ENCODE assay signal across 8 mouse cellular contexts in genomic region chr10:81601396-81601905, GRCm38 (mm10). TPM values are rescaled to one million over a fixed set of nuclear protein-coding genes. Genes with fewer than 3 reads are reported as not detected.
DNase-seq lines count a peak whose midpoint lies in the region; ATAC-seq and TF ChIP-seq lines count a peak whose summit lies in the region.

No protein-coding gene starts in this region.

- peak overlapping the region; percentile 83 for H3K27ac ChIP-seq in heart, embryonic 10.5 days
- no peak overlapping the region for H3K27ac ChIP-seq in ES-E14 (ENCODE audit: insufficient read depth, low read depth, low read length, poor library complexity, severe bottlenecking)
- no peak overlapping the region for H3K27ac ChIP-seq in heart, postnatal 0 days (ENCODE audit: low read depth)
- no peak overlapping the region for H3K27ac ChIP-seq in liver, postnatal 0 days (ENCODE audit: low read depth)

- DNase-seq in heart, embryonic 10.5 days (ENCODE audit: low spot score), result no peak
- DNase-seq in heart, postnatal 14 days, result no peak
- DNase-seq in ES-E14 (ENCODE audit: low read depth, low spot score), result no peak
- DNase-seq in heart, postnatal 0 days (ENCODE audit: low spot score), result no peak
- no peak for DNase-seq in liver, postnatal 0 days
- DNase-seq in thymus, postnatal 36 days, result no peak

- H3K9me3 ChIP-seq in heart, embryonic 10.5 days, result no peaks in the 10 kb centered on the region
- H3K9me3 ChIP-seq in ES-E14 (ENCODE audit: control insufficient read depth, insufficient read depth, low read depth, low read length), result no peaks in the 10 kb centered on the region
- H3K9me3 ChIP-seq in heart, postnatal 0 days (replicated peaks; ENCODE audit: control insufficient read depth, low read length), result no peaks in the 10 kb centered on the region
- H3K9me3 ChIP-seq in liver, postnatal 0 days (ENCODE audit: low read length), result no peaks in the 10 kb centered on the region

- no peak for TF ChIP-seq CTCF in heart, postnatal 0 days (IDR thresholded peaks at IDR 0.05; ENCODE audit: low read depth)
- TF ChIP-seq CTCF in liver, postnatal 0 days (IDR thresholded peaks at IDR 0.05; ENCODE audit: low read depth), result no peak

- peak overlapping the region; percentile 28; the same call in 1 of the 2 replicates for H3K9ac ChIP-seq in ES-E14 (ENCODE audit: insufficient read depth, low read depth, low read length, poor library complexity, severe bottlenecking)
- no peak overlapping the region for H3K9ac ChIP-seq in heart, postnatal 0 days (replicated peaks; ENCODE audit: low read depth, low read length)
- peak overlapping the region; percentile 42; the same call in 1 of the 2 replicates for H3K9ac ChIP-seq in liver, postnatal 0 days (replicated peaks)

- in situ Hi-C loops in ES-E14 (cut with MboI; ENCODE audit: low sequenced_read_pairs in 2 of 2, unreplicated experiment in 2 of 2), result no loop called here

- peak overlapping the region; percentile 48 for H3K4me3 ChIP-seq in heart, embryonic 10.5 days
- H3K4me3 ChIP-seq in ES-E14 (ENCODE audit: insufficient read depth in 1 of 2, low read depth in 1 of 2, low read length in 2 of 2, poor library complexity in 1 of 2, severe bottlenecking in 1 of 2), result peak overlapping the region; percentile 3 to 60; a peak in 3 of 4 replicates
- peak overlapping the region; percentile 32 for H3K4me3 ChIP-seq in heart, postnatal 0 days (ENCODE audit: low read depth, low read length)
- peak overlapping the region; percentile 25; the same call in 1 of the 2 replicates for H3K4me3 ChIP-seq in liver, postnatal 0 days (ENCODE audit: low read depth, low read length)

- peaks cover 9% of the 10 kb centered on the region for H3K27me3 ChIP-seq in heart, embryonic 10.5 days (ENCODE audit: insufficient read depth, poor library complexity, severe bottlenecking)
- H3K27me3 ChIP-seq in heart, postnatal 0 days (ENCODE audit: control insufficient read depth, insufficient read depth, low read length), result no peaks in the 10 kb centered on the region
- no peaks in the 10 kb centered on the region for H3K27me3 ChIP-seq in liver, postnatal 0 days (ENCODE audit: insufficient read depth, low read length)

- 24% methylated on average over 7 of the region's 7 CpGs for WGBS in heart, embryonic 10.5 days
- 42% methylated on average over 7 of the region's 7 CpGs for WGBS in heart, postnatal 0 days
- WGBS in liver, postnatal 0 days (ENCODE audit: insufficient replicate concordance), result 36% methylated on average over 7 of the region's 7 CpGs

- H3K36me3 ChIP-seq in heart, embryonic 10.5 days, result no peaks in the 10 kb centered on the region
- no peaks in the 10 kb centered on the region for H3K36me3 ChIP-seq in ES-E14 (ENCODE audit: control insufficient read depth, insufficient read depth, low read length, poor library complexity, severe bottlenecking)
- no peaks in the 10 kb centered on the region for H3K36me3 ChIP-seq in heart, postnatal 0 days (replicated peaks; ENCODE audit: control insufficient read depth, insufficient read depth, low read length)
- H3K36me3 ChIP-seq in liver, postnatal 0 days (replicated peaks; ENCODE audit: insufficient read depth, low read length), result no peaks in the 10 kb centered on the region

- H3K4me2 ChIP-seq in heart, postnatal 0 days (ENCODE audit: low read depth, low read length), result peak overlapping the region; percentile 57
- H3K4me2 ChIP-seq in liver, postnatal 0 days (ENCODE audit: low read depth, low read length), result peak overlapping the region; percentile 67

- peaks cover 57% of the 10 kb centered on the region for H3K4me1 ChIP-seq in heart, embryonic 10.5 days
- H3K4me1 ChIP-seq in ES-E14 (ENCODE audit: control insufficient read depth in 2 of 2, insufficient read depth in 2 of 2, low read length in 2 of 2, poor library complexity in 1 of 2), result peaks cover 3 to 36% of the 10 kb centered on the region in 2 experiments
- peaks cover 33% of the 10 kb centered on the region for H3K4me1 ChIP-seq in heart, postnatal 0 days (ENCODE audit: control insufficient read depth, insufficient read depth)
- H3K4me1 ChIP-seq in liver, postnatal 0 days (ENCODE audit: insufficient read depth), result peaks cover 46% of the 10 kb centered on the region

- ATAC-seq in heart, postnatal 0 days (ENCODE audit: insufficient read depth, low read depth), result no peak
- ATAC-seq in liver, postnatal 0 days, result no peak
- no peak for ATAC-seq in megakaryocyte progenitor cell, adult 5-6 weeks (replicated peaks; ENCODE audit: poor library complexity)
- no peak for ATAC-seq in inflammation-experienced regulatory T-cells, adult 6 months

- intact Hi-C loops in heart, postnatal 14 days (cut with DNase I), result loop anchor here (5.0 to 10.0 kb wide), 2 partner anchors 47 to 99 kb away; partner anchors contain the start of genes Aes and S1pr4

- no peak for TF ChIP-seq EP300 in heart, postnatal 0 days (IDR thresholded peaks at IDR 0.05; ENCODE audit: low read depth)
- no peak for TF ChIP-seq EP300 in liver, postnatal 0 days (IDR thresholded peaks at IDR 0.05; ENCODE audit: low read depth)

TF ChIP-seq in ES-E14, 5 proteins besides CTCF, POLR2A, EP300 and RAD21:
- TF ChIP-seq ZC3H11A (IDR thresholded peaks at IDR 0.05; ENCODE audit: borderline replicate concordance, low read depth, low read length) (no peak), MAFK (IDR thresholded peaks at IDR 0.05; ENCODE audit: insufficient read depth, low read depth, low read length) (no peak), CHD2 (IDR thresholded peaks at IDR 0.05; ENCODE audit: low read depth, low read length) (no peak)
TF ChIP-seq in ES-E14: peak in this region for 0.

RNA-seq across cellular contexts. Expression of gene Tle6, which starts 0.6 kb away (rescaled TPM):
- polyA plus RNA-seq in heart, embryonic 10.5 days (2016; fragmentation: Nextera tagmentation; extraction: Ambion mirVana), result 29.0 and 33.9 TPM in 2 replicates
- total RNA-seq in heart, postnatal 14 days (2021), result 10 to 100 TPM in 1 of 2 experiments, 1 to 10 TPM in 1; 8.0 to 10.2 TPM
- 17.7 and 22.0 TPM in 2 replicates for total RNA-seq in ES-E14 (2012; rRNA removed)
- total RNA-seq in heart, postnatal 0 days (2014; rRNA removed; ENCODE audit: low replicate concordance), result 18.6 and 41.4 TPM in 2 replicates
- polyA plus RNA-seq in heart, postnatal 0 days (2015; fragmentation: Nextera tagmentation; extraction: Ambion mirVana), result 19.3 and 23.1 TPM in 2 replicates
- 2.9 and 3.0 TPM in 2 replicates for polyA plus RNA-seq in liver, postnatal 0 days (2015; fragmentation: Nextera tagmentation; extraction: Ambion mirVana)
- total RNA-seq in megakaryocyte progenitor cell, adult 5-6 weeks (2015), result 15.4 and 18.4 TPM in 2 replicates
- 3.5 and 13.3 TPM in 2 replicates for total RNA-seq in megakaryocyte progenitor cell, adult 5-6 weeks (2017)
- 1 to 10 TPM in 2 of 3 experiments, under 1 TPM in 1; 0.99 to 1.9 (median 1.7) TPM for polyA plus RNA-seq in inflammation-experienced regulatory T-cells, adult 6 months (2017; shearing (Covaris generic))

RNA-seq across cellular contexts. Expression of gene BC025920, which starts 4.6 kb away (rescaled TPM):
- polyA plus RNA-seq in heart, embryonic 10.5 days (2016; fragmentation: Nextera tagmentation; extraction: Ambion mirVana), result 0.95 and 1.4 TPM in 2 replicates
- 1 to 10 TPM; 1.8 to 2.2 TPM for total RNA-seq in heart, postnatal 14 days (2021)
- total RNA-seq in ES-E14 (2012; rRNA removed), result 2.3 and 2.5 TPM in 2 replicates
- 1.7 and 2.7 TPM in 2 replicates for total RNA-seq in heart, postnatal 0 days (2014; rRNA removed; ENCODE audit: low replicate concordance)
- polyA plus RNA-seq in heart, postnatal 0 days (2015; fragmentation: Nextera tagmentation; extraction: Ambion mirVana), result 0.38 and 0.44 TPM in 2 replicates
- polyA plus RNA-seq in liver, postnatal 0 days (2015; fragmentation: Nextera tagmentation; extraction: Ambion mirVana), result 0.13 TPM in 2 replicates
- 1.2 and 3.1 TPM in 2 replicates for total RNA-seq in megakaryocyte progenitor cell, adult 5-6 weeks (2015)
- total RNA-seq in megakaryocyte progenitor cell, adult 5-6 weeks (2017), result 1.2 and 2.2 TPM in 2 replicates
- 1 to 10 TPM in 2 of 3 experiments, under 1 TPM in 1; 0.69 to 5.2 (median 4.1) TPM for polyA plus RNA-seq in inflammation-experienced regulatory T-cells, adult 6 months (2017; shearing (Covaris generic))

RNA-seq across cellular contexts. Expression of gene Sirt6, which starts 26.1 kb away (rescaled TPM):
- polyA plus RNA-seq in heart, embryonic 10.5 days (2016; fragmentation: Nextera tagmentation; extraction: Ambion mirVana), result 28.5 and 30.7 TPM in 2 replicates
- total RNA-seq in heart, postnatal 14 days (2021), result 10 to 100 TPM; 10.7 to 11.0 TPM
- total RNA-seq in ES-E14 (2012; rRNA removed), result 14.5 and 16.7 TPM in 2 replicates
- total RNA-seq in heart, postnatal 0 days (2014; rRNA removed; ENCODE audit: low replicate concordance), result 10.9 and 24.7 TPM in 2 replicates
- polyA plus RNA-seq in heart, postnatal 0 days (2015; fragmentation: Nextera tagmentation; extraction: Ambion mirVana), result 16.2 and 16.6 TPM in 2 replicates
- 4.5 and 6.1 TPM in 2 replicates for polyA plus RNA-seq in liver, postnatal 0 days (2015; fragmentation: Nextera tagmentation; extraction: Ambion mirVana)
- 8.3 and 9.5 TPM in 2 replicates for total RNA-seq in megakaryocyte progenitor cell, adult 5-6 weeks (2015)
- 4.1 and 5.3 TPM in 2 replicates for total RNA-seq in megakaryocyte progenitor cell, adult 5-6 weeks (2017)
- 10 to 100 TPM; 23.3 to 26.7 (median 24.3) TPM for polyA plus RNA-seq in inflammation-experienced regulatory T-cells, adult 6 months (2017; shearing (Covaris generic))

RNA-seq across cellular contexts. Expression of gene Ankrd24, which starts 26.9 kb away (rescaled TPM):
- 9.6 and 12.8 TPM in 2 replicates for polyA plus RNA-seq in heart, embryonic 10.5 days (2016; fragmentation: Nextera tagmentation; extraction: Ambion mirVana)
- 10 to 100 TPM in 1 of 2 experiments, 1 to 10 TPM in 1; 9.4 to 10.9 TPM for total RNA-seq in heart, postnatal 14 days (2021)
- total RNA-seq in ES-E14 (2012; rRNA removed), result 14.4 and 18.6 TPM in 2 replicates
- total RNA-seq in heart, postnatal 0 days (2014; rRNA removed; ENCODE audit: low replicate concordance), result 48.5 and 54.5 TPM in 2 replicates
- 8.9 and 9.1 TPM in 2 replicates for polyA plus RNA-seq in heart, postnatal 0 days (2015; fragmentation: Nextera tagmentation; extraction: Ambion mirVana)
- 1.8 and 2.1 TPM in 2 replicates for polyA plus RNA-seq in liver, postnatal 0 days (2015; fragmentation: Nextera tagmentation; extraction: Ambion mirVana)
- total RNA-seq in megakaryocyte progenitor cell, adult 5-6 weeks (2015), result 5.8 and 6.8 TPM in 2 replicates
- total RNA-seq in megakaryocyte progenitor cell, adult 5-6 weeks (2017), result 7.0 and 8.9 TPM in 2 replicates
- 1 to 10 TPM in 1 of 3 experiments, under 1 TPM in 2; 0.72 to 1.3 (median 0.90) TPM for polyA plus RNA-seq in inflammation-experienced regulatory T-cells, adult 6 months (2017; shearing (Covaris generic))

RNA-seq across cellular contexts. Expression of gene Tle2, which starts 27.1 kb away (rescaled TPM):
- polyA plus RNA-seq in heart, embryonic 10.5 days (2016; fragmentation: Nextera tagmentation; extraction: Ambion mirVana), result 17.4 and 18.3 TPM in 2 replicates
- total RNA-seq in heart, postnatal 14 days (2021), result 10 to 100 TPM in 1 of 2 experiments, 1 to 10 TPM in 1; 9.4 to 11.2 TPM
- 2.4 and 2.6 TPM in 2 replicates for total RNA-seq in ES-E14 (2012; rRNA removed)
- total RNA-seq in heart, postnatal 0 days (2014; rRNA removed; ENCODE audit: low replicate concordance), result 6.8 and 10.4 TPM in 2 replicates
- polyA plus RNA-seq in heart, postnatal 0 days (2015; fragmentation: Nextera tagmentation; extraction: Ambion mirVana), result 11.1 and 11.9 TPM in 2 replicates
- 1.2 and 2.2 TPM in 2 replicates for polyA plus RNA-seq in liver, postnatal 0 days (2015; fragmentation: Nextera tagmentation; extraction: Ambion mirVana)
- total RNA-seq in megakaryocyte progenitor cell, adult 5-6 weeks (2015), result 0.95 and 1.5 TPM in 2 replicates
- total RNA-seq in megakaryocyte progenitor cell, adult 5-6 weeks (2017), result 0.08 and 3.5 TPM in 2 replicates
- 1 to 10 TPM in 2 of 3 experiments, not detected in 1; 1.4 TPM for polyA plus RNA-seq in inflammation-experienced regulatory T-cells, adult 6 months (2017; shearing (Covaris generic))
